Mouse (Mus musculus) MEL (cell line): ENCODE results near the gene Rgs1. TPM values are rescaled to one million over a fixed set of nuclear protein-coding genes. Genes with fewer than 3 reads are reported as not detected.
A peak's percentile ranks its signal among the peaks of the same experiment; 100 is the strongest.

Experiments
- DNase-seq: peaks from one replicate; pipeline ENCODE4 v3.0.0; 2011; ENCODE audit warnings: low read depth, low spot score
- H3K27ac ChIP-seq: 2 replicates; pipeline ENCODE4 v1.5.1; 2012; ENCODE audit warnings: low read depth, mild to moderate bottlenecking, control low read depth, low read length, moderate library complexity; ENCODE audit not compliant: control insufficient read depth
- H3K27me3 ChIP-seq, 2 experiments: fragments of 150-350 bp in 1 of 2; sonication (generic) in 1 of 2; 2 replicates each; pipeline ENCODE4 v1.6.1; 2012; ENCODE audit warnings: low read length in 2 of 2, mild to moderate bottlenecking in 2 of 2, improper control_type of control experiment in 1 of 2, moderate library complexity in 1 of 2; ENCODE audit not compliant: insufficient read depth in 2 of 2, control insufficient read depth in 1 of 2
- H3K36me3 ChIP-seq, 2 experiments: 2 replicates each; pipeline ENCODE4 v1.6.1; 2012 to 2014; ENCODE audit warnings: low read length in 2 of 2, improper control_type of control experiment in 1 of 2, inconsistent platforms in 1 of 2, mild to moderate bottlenecking in 1 of 2; ENCODE audit not compliant: insufficient read depth in 2 of 2, control insufficient read depth in 1 of 2
- H3K4me1 ChIP-seq, 2 experiments: fragments of 150-350 bp in 1 of 2; sonication (generic) in 1 of 2; 2 replicates each; pipeline ENCODE4 v1.6.1; 2012; ENCODE audit warnings: low read length in 2 of 2, improper control_type of control experiment in 1 of 2, mild to moderate bottlenecking in 1 of 2; ENCODE audit not compliant: insufficient read depth in 2 of 2, control insufficient read depth in 1 of 2
- H3K4me3 ChIP-seq, 2 experiments: fragments of 150-350 bp in 1 of 2; sonication (generic) in 1 of 2; 2 replicates each; pipeline ENCODE4 v1.5.1; 2012; ENCODE audit warnings: low read depth in 2 of 2, low read length in 2 of 2, mild to moderate bottlenecking in 2 of 2, moderate library complexity in 2 of 2, control low read depth in 1 of 2, improper control_type of control experiment in 1 of 2; ENCODE audit not compliant: control insufficient read depth in 1 of 2, insufficient read depth in 1 of 2
- H3K79me2 ChIP-seq: 2 replicates; pipeline ENCODE4 v1.6.1; 2012; ENCODE audit warnings: mild to moderate bottlenecking, low read length, moderate library complexity; ENCODE audit not compliant: control insufficient read depth, poor library complexity, insufficient read depth
- H3K9ac ChIP-seq: 2 replicates; pipeline ENCODE4 v1.6.1; 2012; ENCODE audit warnings: low read depth, mild to moderate bottlenecking, control low read depth, low read length, moderate library complexity; ENCODE audit not compliant: control insufficient read depth, poor library complexity, severe bottlenecking
- H3K9me3 ChIP-seq: fragments of 150-350 bp; sonication (generic); replicated peaks from 2 replicates; pipeline ENCODE4 v1.6.1; 2012; ENCODE audit warnings: mild to moderate bottlenecking, low read length, improper control_type of control experiment, moderate library complexity; ENCODE audit not compliant: insufficient read depth
- BHLHE40 ChIP-seq: IDR thresholded peaks from 2 replicates; pipeline ENCODE4 v1.6.1; 2012; ENCODE audit warnings: low read depth, mild to moderate bottlenecking, inconsistent platforms, low read length, improper control_type of control experiment, borderline replicate concordance
- CHD2 ChIP-seq: IDR thresholded peaks from 2 replicates; pipeline ENCODE4 v1.6.1; 2011; ENCODE audit warnings: low read length, improper control_type of control experiment
- CTCF ChIP-seq, 3 experiments: IDR thresholded peaks in 2 of 3; conservative IDR thresholded peaks in 1 of 3; 2 replicates each; pipeline ENCODE4 v1.5.1; 2011 to 2012; ENCODE audit warnings: low read length in 3 of 3, low read depth in 2 of 3, mild to moderate bottlenecking in 2 of 3, improper control_type of control experiment in 1 of 3, inconsistent platforms in 1 of 3, mixed read lengths in 1 of 3, moderate library complexity in 1 of 3; ENCODE audit not compliant: control insufficient read depth in 1 of 3, insufficient read depth in 1 of 3, poor library complexity in 1 of 3, severe bottlenecking in 1 of 3
- ELF1 ChIP-seq: IDR thresholded peaks from 2 replicates; pipeline ENCODE4 v1.6.1; 2014; ENCODE audit warnings: low read depth, mild to moderate bottlenecking, inconsistent platforms, low read length, improper control_type of control experiment, moderate library complexity
- ETS1 ChIP-seq: IDR thresholded peaks from 2 replicates; pipeline ENCODE4 v1.6.1; 2012; ENCODE audit warnings: low read depth, mild to moderate bottlenecking, inconsistent platforms, low read length, improper control_type of control experiment, moderate library complexity
- GABPA ChIP-seq: IDR thresholded peaks from 2 replicates; pipeline ENCODE4 v1.6.1; 2012; ENCODE audit warnings: low read depth, mild to moderate bottlenecking, inconsistent platforms, low read length, improper control_type of control experiment, moderate library complexity
- HCFC1 ChIP-seq: IDR thresholded peaks from 2 replicates; pipeline ENCODE4 v1.6.1; 2012; ENCODE audit warnings: low read depth, mild to moderate bottlenecking, inconsistent platforms, low read length, improper control_type of control experiment, moderate library complexity
- JUND ChIP-seq: IDR thresholded peaks from 2 replicates; pipeline ENCODE4 v1.6.1; 2011; ENCODE audit warnings: low read depth, mild to moderate bottlenecking, improper control_type of control experiment, low read length
- MAFK ChIP-seq: IDR thresholded peaks from 2 replicates; pipeline ENCODE4 v1.6.1; 2011; ENCODE audit warnings: low read depth, mild to moderate bottlenecking, low read length, improper control_type of control experiment, borderline replicate concordance
- MAX ChIP-seq: IDR thresholded peaks from 2 replicates; pipeline ENCODE4 v1.6.1; 2011; ENCODE audit warnings: low read length, improper control_type of control experiment
- MEF2A ChIP-seq: IDR thresholded peaks from 2 replicates; pipeline ENCODE4 v1.6.1; 2014; ENCODE audit warnings: low read depth, mild to moderate bottlenecking, inconsistent platforms, low read length, improper control_type of control experiment; ENCODE audit not compliant: poor library complexity, insufficient replicate concordance, severe bottlenecking; ENCODE audit errors: extremely low read depth
- MXI1 ChIP-seq: IDR thresholded peaks from 2 replicates; pipeline ENCODE4 v1.6.1; 2011; ENCODE audit warnings: mild to moderate bottlenecking, low read depth, low read length, improper control_type of control experiment
- NRF1 ChIP-seq: IDR thresholded peaks from 2 replicates; pipeline ENCODE4 v1.6.1; 2014; ENCODE audit warnings: low read depth, mild to moderate bottlenecking, inconsistent platforms, low read length, improper control_type of control experiment, moderate library complexity; ENCODE audit not compliant: poor library complexity, insufficient read depth, severe bottlenecking
- POLR2A ChIP-seq, 2 experiments: IDR thresholded peaks; 2 replicates each; pipeline ENCODE4 v1.6.1; 2011 to 2012; ENCODE audit warnings: low read length in 2 of 2, mild to moderate bottlenecking in 2 of 2, control low read depth in 1 of 2, improper control_type of control experiment in 1 of 2, low read depth in 1 of 2, moderate library complexity in 1 of 2; ENCODE audit not compliant: control insufficient read depth in 1 of 2, insufficient read depth in 1 of 2, poor library complexity in 1 of 2
- POLR2AphosphoS2 ChIP-seq: IDR thresholded peaks from 2 replicates; pipeline ENCODE4 v1.6.1; 2011; ENCODE audit warnings: low read length, improper control_type of control experiment
- RAD21 ChIP-seq: IDR thresholded peaks from 2 replicates; pipeline ENCODE4 v1.6.1; 2011; ENCODE audit warnings: mild to moderate bottlenecking, low read depth, low read length, improper control_type of control experiment
- RCOR1 ChIP-seq: IDR thresholded peaks from 2 replicates; pipeline ENCODE4 v1.6.1; 2012; ENCODE audit warnings: low read depth, mild to moderate bottlenecking, inconsistent platforms, low read length, improper control_type of control experiment
- SMC3 ChIP-seq: IDR thresholded peaks from 2 replicates; pipeline ENCODE4 v1.6.1; 2011; ENCODE audit warnings: low read depth, low read length, improper control_type of control experiment
- USF1 ChIP-seq: IDR thresholded peaks from 2 replicates; pipeline ENCODE4 v1.6.1; 2014; ENCODE audit warnings: low read depth, mild to moderate bottlenecking, inconsistent platforms, low read length, improper control_type of control experiment, moderate library complexity
- USF2 ChIP-seq, 2 experiments: IDR thresholded peaks; 2 replicates each; pipeline ENCODE4 v1.6.1; 2011 to 2012; ENCODE audit warnings: improper control_type of control experiment in 2 of 2, low read length in 2 of 2, borderline replicate concordance in 1 of 2, inconsistent platforms in 1 of 2, low read depth in 1 of 2, mild to moderate bottlenecking in 1 of 2; ENCODE audit not compliant: insufficient read depth in 1 of 2
- ZC3H11A ChIP-seq: IDR thresholded peaks from 2 replicates; pipeline ENCODE4 v1.6.1; 2012; ENCODE audit warnings: low read depth, mild to moderate bottlenecking, inconsistent platforms, low read length, improper control_type of control experiment
- ZMIZ1 ChIP-seq: IDR thresholded peaks from 2 replicates; pipeline ENCODE4 v1.6.1; 2012; ENCODE audit warnings: low read depth, mild to moderate bottlenecking, inconsistent platforms, low read length, improper control_type of control experiment, moderate library complexity
- polyA plus RNA-seq, 2 experiments: library from polyadenylated mRNA; stranded (reverse) in 1 of 2; unstranded in 1 of 2; fragments of >175 nt in 1 of 2; fragments of >200 nt in 1 of 2; gene quantifications; 2 replicates each; pipeline versions ENCODE4 v1.2.1 to v1.2.4; 2012; ENCODE audit warnings: low replicate concordance in 2 of 2, low read depth in 1 of 2; ENCODE audit not compliant: insufficient read length in 2 of 2, insufficient read depth in 1 of 2, missing spikeins in 1 of 2
- total RNA-seq: library from RNA; depleted of rRNA; stranded (reverse); fragments of 300-350 nt; gene quantifications from 2 replicates; pipeline ENCODE4 v1.2.3, GENCODE M21; 2012

Gene Rgs1
- total and polyA plus RNA-seq, 3 experiments = 0.91 to 1.7 TPM; not detected in 1

- Histone ChIP-seq H3K27ac (no peak overlapping the region), H3K4me3 (no peak overlapping the region), H3K9me3 (no peaks in the 10 kb centered on the region), H3K27me3 (no peaks in the 10 kb centered on the region), H3K4me1 (no peaks in the 10 kb centered on the region), H3K36me3 (no peaks in the 10 kb centered on the region; a peak in 1 of 4 replicates), H3K79me2 (no peaks in the 10 kb centered on the region), H3K9ac (no peak overlapping the region)
- peak; percentile 23 for TF ChIP-seq RAD21
- no peak for TF ChIP-seq USF2 (IDR thresholded peaks at IDR 0.05; ENCODE audit: borderline replicate concordance in 1 of 2, insufficient read depth in 1 of 2, low read depth in 1 of 2, low read length in 2 of 2)
- peak; percentile 33 for TF ChIP-seq SMC3
- no peak for TF ChIP-seq MAX
- no peak for TF ChIP-seq POLR2A (IDR thresholded peaks at IDR 0.05; ENCODE audit: control insufficient read depth in 1 of 2, insufficient read depth in 1 of 2, low read depth in 1 of 2, low read length in 2 of 2, poor library complexity in 1 of 2)
- TF ChIP-seq CTCF (IDR thresholded peaks at IDR 0.05 in 2 of 3, conservative IDR thresholded peaks at IDR 0.05 in 1 of 3; ENCODE audit: control insufficient read depth in 1 of 3, insufficient read depth in 1 of 3, low read depth in 2 of 3, low read length in 3 of 3, poor library complexity in 1 of 3, severe bottlenecking in 1 of 3) = peak in 1 of 3 experiments; percentile 23; a peak in 1 of 6 replicates
- no peak for TF ChIP-seq GABPA
- no peak for TF ChIP-seq NRF1
- TF ChIP-seq HCFC1 = no peak
- no peak; the same call in 1 of the 2 replicates for TF ChIP-seq ZC3H11A
- no peak for TF ChIP-seq POLR2AphosphoS2
- no peak for TF ChIP-seq ELF1
- no peak for TF ChIP-seq JUND
- no peak for DNase-seq
These were observed 42.6 kb downstream of the Rgs1 start for GRCm38 (mm10) chr1:144206281-144207061.

GRCm38 (mm10) chr1:144204766-144205165 lies 44.3 kb downstream of the Rgs1 start:
- no peak for TF ChIP-seq CHD2
- H3K36me3 ChIP-seq = peaks cover 0 to 7% of the 10 kb centered on the region in 2 experiments; a peak in 2 of 4 replicates
- no peaks in the 10 kb centered on the region for H3K27me3 ChIP-seq
- no peak overlapping the region for H3K27ac ChIP-seq
- H3K9ac ChIP-seq = no peak overlapping the region
- H3K9me3 ChIP-seq = no peaks in the 10 kb centered on the region
- no peaks in the 10 kb centered on the region; a peak in 1 of 4 replicates for H3K4me1 ChIP-seq
- H3K4me3 ChIP-seq = no peak overlapping the region
- no peak for DNase-seq
- H3K79me2 ChIP-seq = no peaks in the 10 kb centered on the region

- Histone ChIP-seq H3K27me3 (no peaks in the 10 kb centered on the region), H3K36me3 (peaks cover 0 to 10% of the 10 kb centered on the region in 2 experiments; a peak in 2 of 4 replicates), H3K9ac (no peak overlapping the region), H3K4me1 (no peaks in the 10 kb centered on the region; a peak in 1 of 4 replicates), H3K9me3 (no peaks in the 10 kb centered on the region), H3K79me2 (no peaks in the 10 kb centered on the region), H3K4me3 (no peak overlapping the region), H3K27ac (no peak overlapping the region)
- peak; percentile 27 for DNase-seq
- TF ChIP-seq CHD2 = no peak
- no peak for TF ChIP-seq JUND
- TF ChIP-seq MXI1 = no peak
- TF ChIP-seq USF1 = no peak
- TF ChIP-seq ETS1 = no peak
- no peak for TF ChIP-seq MEF2A
- TF ChIP-seq BHLHE40 = no peak
- no peak for TF ChIP-seq MAX
- no peak for TF ChIP-seq POLR2A (IDR thresholded peaks at IDR 0.05; ENCODE audit: control insufficient read depth in 1 of 2, insufficient read depth in 1 of 2, low read depth in 1 of 2, low read length in 2 of 2, poor library complexity in 1 of 2)
- no peak for TF ChIP-seq ZMIZ1
- no peak for TF ChIP-seq MAFK
- no peak for TF ChIP-seq RCOR1
- TF ChIP-seq, all 39 proteins: peak for 0
These were observed 46.1 kb downstream of the Rgs1 start for GRCm38 (mm10) chr1:144202939-144203338.
